Mouse (Mus musculus): ENCODE measurements at regions not wholly inside any gene's neighbourhood (a gene's known extent, or its start where the extent isn't known, plus 50 kb on each side); places are given as distances from the start of the nearest gene placed in this dataset.

GRCm38 (mm10) chr12:71763194-71763593 is 67.7 kb upstream of the Daam1 start:
- no peak for TF ChIP-seq EP300 (IDR thresholded peaks at IDR 0.05; ENCODE audit: insufficient read depth, low read depth, low read length)
- peak; percentile 52 for TF ChIP-seq CTCF (IDR thresholded peaks at IDR 0.05)
- TF ChIP-seq POLR2A (IDR thresholded peaks at IDR 0.05; ENCODE audit: insufficient read depth, low read depth, low read length): no peak
